Comparison of ENCODE assay signal across 31 mouse cellular contexts in the genomic region with DNA sequence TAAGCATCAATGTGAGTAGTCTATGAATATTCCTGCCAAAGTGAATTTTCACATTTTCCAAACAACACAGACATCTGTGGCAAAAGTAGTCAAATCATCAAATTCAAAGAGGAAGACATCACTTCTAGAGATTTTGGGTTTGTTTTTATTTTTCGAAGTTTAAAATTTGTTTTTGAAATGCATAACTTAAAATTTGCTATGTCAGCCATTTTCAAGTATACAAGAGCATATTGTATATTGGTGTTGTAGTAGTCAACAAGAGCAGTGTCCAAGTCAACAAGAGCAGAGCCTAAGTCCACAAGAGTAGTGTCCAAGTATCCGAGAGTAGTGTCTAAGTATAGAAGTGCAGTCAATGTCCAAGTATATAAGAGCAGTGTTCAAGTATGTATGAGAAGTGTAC.
"Had no signal": no experiment of that assay in that cellular context is flagged by ENCODE, and none has a peak within 500 bp of the region (broad histone marks: within the 10 kb centered on the region; RNA-seq: fewer than 3 reads in every experiment).

No protein-coding gene starts in this region.

- ATAC-seq: liver, embryonic 12.5 days; liver, postnatal 0 days; lung, postnatal 0 days; midbrain, embryonic 13.5 days; midbrain, embryonic 15.5 days; midbrain, embryonic 16.5 days had no signal

- H3K9ac ChIP-seq: limb, embryonic 12.5 days; limb, embryonic 13.5 days; limb, embryonic 15.5 days; liver, embryonic 12.5 days; liver, embryonic 13.5 days; liver, embryonic 14.5 days; liver, embryonic 15.5 days; liver, postnatal 0 days; lung, embryonic 14.5 days; lung, embryonic 15.5 days; midbrain, embryonic 12.5 days; midbrain, embryonic 13.5 days; midbrain, embryonic 15.5 days had no signal

- H3K36me3 ChIP-seq: limb, embryonic 10.5 days; limb, embryonic 12.5 days; limb, embryonic 13.5 days; limb, embryonic 15.5 days; liver, embryonic 12.5 days; liver, embryonic 13.5 days; liver, embryonic 15.5 days; lung, embryonic 15.5 days; midbrain, embryonic 10.5 days; midbrain, embryonic 12.5 days; midbrain, embryonic 13.5 days; midbrain, embryonic 15.5 days had no signal

- H3K27me3 ChIP-seq: limb, embryonic 12.5 days; limb, embryonic 13.5 days; limb, embryonic 15.5 days; liver, embryonic 12.5 days; liver, embryonic 13.5 days; liver, embryonic 15.5 days; lung, embryonic 15.5 days; megakaryocyte, embryonic 14.5 days; midbrain, embryonic 12.5 days; midbrain, embryonic 13.5 days; midbrain, embryonic 15.5 days had no signal

- DNase-seq: left cerebral cortex, postnatal 4 days; liver; liver, embryonic 13.5 days; liver, postnatal 0 days; lung, adult 18-20 months; lung, adult 2 months; lung, embryonic 14.5 days; lung, postnatal 10 days; lung, postnatal 14 days; lung, postnatal 36 days; lung, postnatal 4 days; midbrain, embryonic 14.5 days had no signal

- H3K27ac ChIP-seq: limb, embryonic 10.5 days; limb, embryonic 12.5 days; limb, embryonic 13.5 days; limb, embryonic 15.5 days; liver, embryonic 12.5 days; liver, embryonic 13.5 days; liver, embryonic 14.5 days; liver, embryonic 15.5 days; lung, embryonic 15.5 days; macrophage; midbrain, embryonic 10.5 days; midbrain, embryonic 12.5 days; midbrain, embryonic 13.5 days; midbrain, embryonic 15.5 days had no signal

- H3K4me3 ChIP-seq: limb, embryonic 10.5 days; limb, embryonic 12.5 days; limb, embryonic 13.5 days; limb, embryonic 15.5 days; liver, embryonic 12.5 days; liver, embryonic 13.5 days; liver, embryonic 15.5 days; lung, embryonic 15.5 days; megakaryocyte, embryonic 14.5 days; midbrain, embryonic 10.5 days; midbrain, embryonic 12.5 days; midbrain, embryonic 13.5 days; midbrain, embryonic 15.5 days; myocyte had no signal

- H3K9me3 ChIP-seq: limb, embryonic 10.5 days; limb, embryonic 12.5 days; limb, embryonic 13.5 days; limb, embryonic 15.5 days; liver, embryonic 12.5 days; liver, embryonic 13.5 days; liver, embryonic 15.5 days; lung, embryonic 15.5 days; megakaryocyte, embryonic 14.5 days; midbrain, embryonic 10.5 days; midbrain, embryonic 12.5 days; midbrain, embryonic 13.5 days; midbrain, embryonic 15.5 days had no signal

- H3K4me2 ChIP-seq: limb, embryonic 12.5 days; limb, embryonic 13.5 days; limb, embryonic 15.5 days; liver, embryonic 11.5 days; liver, embryonic 12.5 days; liver, embryonic 13.5 days; liver, embryonic 15.5 days; lung, embryonic 14.5 days; lung, embryonic 15.5 days; midbrain, embryonic 11.5 days; midbrain, embryonic 12.5 days; midbrain, embryonic 13.5 days; midbrain, embryonic 15.5 days had no signal

- H3K4me1 ChIP-seq: limb, embryonic 10.5 days; limb, embryonic 12.5 days; limb, embryonic 13.5 days; limb, embryonic 15.5 days; liver, embryonic 12.5 days; liver, embryonic 13.5 days; liver, embryonic 15.5 days; lung, embryonic 15.5 days; megakaryocyte, embryonic 14.5 days; midbrain, embryonic 12.5 days; midbrain, embryonic 15.5 days had no signal
